Mouse (Mus musculus): ENCODE results near the gene Scimp.

- TF ChIP-seq CTCF (IDR thresholded peaks at IDR 0.05; ENCODE audit: extremely low read depth, insufficient read depth, low read length) (no peak), POLR2A (IDR thresholded peaks at IDR 0.05; ENCODE audit: extremely low read depth, insufficient read depth, low read length) (no peak)
Measured at GRCm38 (mm10) chr11:70805641-70806175, 6.7 kb downstream of the Scimp start.

Data from cortical plate, adult 2 months (tissue).